Mouse (Mus musculus) heart, adult 18-20 months (tissue): Measurements from ENCODE around the gene Neu4. TPM values are rescaled to one million over a fixed set of nuclear protein-coding genes. Genes with fewer than 3 reads are reported as not detected.
A peak's percentile ranks its signal among the peaks of the same experiment; 100 is the strongest.

Experiments used
- DNase-seq, 2 experiments: peaks; one replicate each; pipeline ENCODE4 v3.0.0; 2021 to 2022; ENCODE audit warnings: mixed read lengths in 1 of 2
- total RNA-seq, 2 experiments: library from RNA; stranded (reverse); gene quantifications; 2 replicates each; pipeline ENCODE4 v1.2.3; 2021

The Neu4 gene
- total RNA-seq, 2 experiments from 2014 or later: not detected

DNA sequence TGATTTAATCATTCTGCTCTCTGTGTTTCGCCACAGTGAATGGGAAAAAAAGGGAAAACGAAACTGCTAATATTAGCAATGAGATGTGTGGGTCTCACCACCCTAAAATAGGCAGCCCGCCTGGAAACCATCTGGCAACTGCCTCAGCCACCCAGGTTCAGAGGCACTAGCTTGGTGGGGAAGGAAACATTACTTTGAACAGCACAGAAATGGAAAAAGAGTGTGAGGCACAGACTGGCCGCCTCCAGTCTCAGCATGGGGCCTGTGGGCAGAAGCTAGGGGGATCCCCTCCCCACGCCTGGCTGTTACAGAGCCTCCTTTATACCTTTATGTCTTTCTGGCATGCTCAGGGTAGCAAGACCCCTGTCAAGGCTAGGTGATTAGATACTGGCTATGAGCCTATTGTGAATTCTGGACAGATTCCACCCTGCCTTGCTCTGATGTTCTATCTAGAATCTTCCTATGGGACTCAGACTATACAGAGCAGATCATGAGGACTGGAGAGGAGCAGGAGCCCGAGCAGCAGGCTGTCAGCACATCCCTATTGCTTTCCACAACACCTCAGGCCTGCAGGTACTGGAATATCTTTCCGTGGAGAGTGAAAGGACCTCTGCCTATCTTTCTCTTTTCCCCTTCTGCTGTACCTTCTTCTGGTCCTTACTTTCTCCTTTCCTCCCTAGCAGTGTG is 33.4 kb downstream of the Neu4 start:
- DNase-seq: peak in 1 of 2 experiments; percentile 34

DNA sequence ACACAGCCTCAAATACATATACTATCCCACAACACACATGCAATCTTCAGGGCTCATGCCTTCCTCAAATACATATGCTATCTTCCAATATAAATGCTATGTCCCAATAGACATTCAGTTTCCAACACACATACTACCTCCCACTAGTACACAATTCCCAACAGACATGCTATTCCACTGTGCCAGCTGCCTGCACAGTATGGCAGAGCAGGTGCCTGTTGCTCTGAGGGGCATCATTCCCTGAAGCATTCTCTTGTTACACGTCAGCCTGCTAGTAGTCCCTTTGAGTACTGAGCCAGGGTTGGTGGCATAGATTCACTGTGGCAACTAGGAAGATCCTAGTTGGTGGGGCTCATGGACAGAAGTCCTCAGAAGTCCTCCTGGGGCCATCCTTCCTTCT is 34.2 kb downstream of the Neu4 start:
- no peak for DNase-seq

DNA sequence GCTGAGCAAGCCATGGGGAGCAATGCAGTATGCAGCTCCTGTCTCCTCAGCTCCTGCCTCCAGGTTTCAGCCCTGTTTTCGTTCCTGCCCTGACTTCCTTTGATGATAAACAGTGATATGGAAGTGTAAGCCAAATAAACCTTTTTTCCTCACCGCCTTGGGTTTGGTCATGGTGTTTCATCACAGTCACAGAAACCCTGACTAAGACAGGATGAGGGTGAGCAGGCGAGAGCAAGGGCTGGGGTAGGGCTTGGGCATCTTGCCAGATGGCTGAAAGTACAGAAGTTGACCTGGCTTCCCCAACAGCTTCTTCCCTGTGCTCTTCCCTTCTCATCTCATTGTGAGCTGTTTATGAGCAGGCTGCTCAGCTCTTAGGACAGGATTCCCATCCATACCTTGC is 35.7 kb downstream of the Neu4 start:
- DNase-seq: peak in 1 of 2 experiments; percentile 14

DNA sequence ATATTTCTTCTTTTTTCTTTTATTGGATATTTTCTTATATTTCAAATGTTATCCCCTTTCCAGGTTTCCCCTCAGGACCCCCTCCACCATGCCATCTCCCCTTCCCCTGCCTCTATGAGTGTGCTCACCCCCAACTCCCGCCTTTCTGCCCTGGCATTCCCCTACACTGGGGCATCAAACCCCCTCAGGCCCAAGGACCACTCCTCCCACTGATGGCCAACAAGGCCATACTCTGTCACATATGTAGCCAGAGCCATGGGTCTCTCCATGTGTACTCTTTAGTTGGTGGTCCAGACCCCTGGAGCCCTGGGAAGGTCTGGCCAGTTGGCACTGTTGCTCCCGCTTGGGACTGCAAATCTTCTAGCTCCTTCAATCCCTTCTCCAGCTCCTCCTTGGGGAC is 37.1 kb downstream of the Neu4 start:
- DNase-seq: no peak

DNA sequence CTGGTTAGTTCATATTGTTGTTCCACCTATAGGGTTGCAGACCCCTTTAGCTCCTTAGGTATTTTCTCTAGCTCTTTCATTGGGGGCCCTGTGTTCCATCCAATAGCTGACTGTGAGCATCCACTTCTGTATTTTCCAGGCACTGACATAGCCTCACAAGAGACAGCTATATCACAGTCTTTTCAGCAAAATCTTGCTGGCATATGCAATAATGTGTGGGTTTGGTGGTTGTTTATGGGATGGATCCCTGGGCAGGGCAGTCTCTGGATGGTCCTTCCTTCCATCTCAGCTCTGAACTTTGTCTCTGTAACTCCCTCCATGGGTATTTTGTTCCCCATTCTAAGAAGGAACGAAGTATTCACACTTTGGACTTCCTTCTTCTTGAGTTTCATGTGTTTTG is 38.0 kb downstream of the Neu4 start:
- peak in 1 of 2 experiments; percentile 22 for DNase-seq

DNA sequence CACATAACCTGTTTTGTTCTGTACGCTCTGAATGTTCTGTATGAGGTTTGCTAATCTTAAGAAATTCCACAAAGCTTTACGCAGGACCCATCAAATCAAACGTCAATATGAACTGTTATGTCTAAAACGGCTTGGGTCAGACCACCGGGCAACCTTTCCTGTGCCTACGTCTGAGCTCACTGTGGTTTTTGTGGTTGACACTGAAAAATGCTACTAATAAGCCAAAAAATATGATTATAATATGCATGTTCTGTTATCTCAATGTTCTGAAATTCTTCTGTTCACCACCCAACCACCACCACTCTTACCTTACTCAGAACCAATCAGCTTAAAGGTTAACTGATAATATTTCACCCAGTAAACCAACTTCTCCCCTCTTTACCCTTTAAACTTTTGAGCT is 54.5 kb downstream of the Neu4 start:
- no peak for DNase-seq

DNA sequence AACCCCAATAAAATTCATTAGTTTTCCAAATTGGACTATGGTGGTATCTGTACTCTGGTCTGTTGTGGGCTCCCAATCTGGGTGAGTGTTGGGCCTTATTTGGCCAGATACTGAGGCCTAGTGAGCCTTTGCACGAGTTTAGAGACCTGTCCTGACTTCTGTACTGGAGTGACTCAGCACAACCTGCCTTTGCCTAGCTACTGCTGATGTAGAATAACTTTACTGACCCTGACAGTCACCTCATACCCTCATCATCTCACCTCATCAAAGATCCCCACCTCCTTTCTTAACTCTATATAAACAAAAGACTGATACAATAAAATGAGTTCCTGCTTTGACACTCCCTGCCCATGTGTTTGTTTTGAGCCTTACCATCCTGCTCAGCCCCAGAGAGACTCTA is 56.5 kb downstream of the Neu4 start:
- no peak for DNase-seq

Other genes with a start within 250 kb of the Neu4 start
- 10 to 100 TPM; 20.3 to 22.7 TPM for gene Dtymk, start 218.5 kb upstream of the Neu4 start, total RNA-seq
- gene Ing5, start 216.5 kb upstream of the Neu4 start, total RNA-seq: 10 to 100 TPM; 10.9 to 13.4 TPM
- gene D2hgdh, start 195.5 kb upstream of the Neu4 start, total RNA-seq: 10 to 100 TPM; 42.3 to 50.3 TPM
- gene Gal3st2, start 159.1 kb upstream of the Neu4 start, total RNA-seq: under 1 TPM in 1 of 2 experiments, not detected in 1; 0.54 TPM
- gene Gal3st2b, start 102.1 kb upstream of the Neu4 start, total RNA-seq: under 1 TPM; 0.67 to 0.69 TPM
- gene Gal3st2c, start 29.9 kb upstream of the Neu4 start, total RNA-seq: 1 to 10 TPM; 1.1 TPM
- under 1 TPM in 1 of 2 experiments, not detected in 1; 0.15 TPM for gene Pdcd1, start 32.1 kb downstream of the Neu4 start, total RNA-seq